Mouse (Mus musculus) ES-E14 (cell line): ENCODE results near the gene Pex10. TPM values are rescaled to one million over a fixed set of nuclear protein-coding genes. Genes with fewer than 3 reads are reported as not detected.

ENCODE experiments used
- DNase-seq: peaks from one replicate; pipeline ENCODE4 v3.0.0-alpha.2; 2013; ENCODE audit warnings: low read depth, low spot score
- H3K27ac ChIP-seq: 2 replicates; pipeline ENCODE4 v1.5.1; 2012; ENCODE audit warnings: low read depth, mild to moderate bottlenecking, low read length, moderate library complexity, mixed read lengths; ENCODE audit not compliant: poor library complexity, insufficient read depth, severe bottlenecking
- H3K36me3 ChIP-seq: 2 replicates; pipeline ENCODE4 v1.6.1; 2012; ENCODE audit warnings: mild to moderate bottlenecking, low read length, moderate library complexity, mixed read lengths; ENCODE audit not compliant: control insufficient read depth, poor library complexity, insufficient read depth, severe bottlenecking
- H3K4me1 ChIP-seq, 2 experiments: fragments of 150-350 bp in 1 of 2; sonication (generic) in 1 of 2; 2 replicates each; pipeline ENCODE4 v1.6.1; 2012; ENCODE audit warnings: low read length in 2 of 2, mild to moderate bottlenecking in 1 of 2, mixed read lengths in 1 of 2; ENCODE audit not compliant: control insufficient read depth in 2 of 2, insufficient read depth in 2 of 2, poor library complexity in 1 of 2
- H3K4me3 ChIP-seq, 2 experiments: fragments of 150-350 bp in 1 of 2; sonication (generic) in 1 of 2; 2 replicates each; pipeline ENCODE4 v1.5.1; 2012; ENCODE audit warnings: low read length in 2 of 2, low read depth in 1 of 2, mild to moderate bottlenecking in 1 of 2, mixed read lengths in 1 of 2; ENCODE audit not compliant: insufficient read depth in 1 of 2, poor library complexity in 1 of 2, severe bottlenecking in 1 of 2
- H3K9ac ChIP-seq: 2 replicates; pipeline ENCODE4 v1.6.1; 2012; ENCODE audit warnings: low read depth, mild to moderate bottlenecking, low read length, mixed read lengths; ENCODE audit not compliant: poor library complexity, insufficient read depth, severe bottlenecking
- H3K9me3 ChIP-seq: fragments of 150-350 bp; sonication (generic); 2 replicates; pipeline ENCODE4 v1.6.1; 2012; ENCODE audit warnings: low read depth, mild to moderate bottlenecking, low read length; ENCODE audit not compliant: control insufficient read depth, insufficient read depth
- CHD2 ChIP-seq: IDR thresholded peaks from 2 replicates; pipeline ENCODE4 v1.6.1; 2014; ENCODE audit warnings: mild to moderate bottlenecking, low read depth, low read length, inconsistent platforms
- HCFC1 ChIP-seq: IDR thresholded peaks from 2 replicates; pipeline ENCODE4 v1.6.1; 2012; ENCODE audit warnings: low read length, inconsistent platforms, borderline replicate concordance; ENCODE audit not compliant: insufficient read depth
- MAFK ChIP-seq: IDR thresholded peaks from 2 replicates; pipeline ENCODE4 v1.6.1; 2014; ENCODE audit warnings: mild to moderate bottlenecking, low read depth, low read length, inconsistent platforms; ENCODE audit not compliant: insufficient read depth
- ZC3H11A ChIP-seq: IDR thresholded peaks from 2 replicates; pipeline ENCODE4 v1.6.1; 2012; ENCODE audit warnings: low read depth, mild to moderate bottlenecking, inconsistent platforms, low read length, borderline replicate concordance
- ZNF384 ChIP-seq: IDR thresholded peaks from 2 replicates; pipeline ENCODE4 v1.6.1; 2012; ENCODE audit warnings: low read depth, low read length, inconsistent platforms
- in situ Hi-C, 2 experiments: fragments of 600-800 bp; cut with MboI; formaldehyde crosslinking; loops; one replicate each; pipeline ENCODE4 v1.15.1; 2025; ENCODE audit warnings: low sequenced_read_pairs in 2 of 2, inconsistent platforms in 1 of 2; ENCODE audit not compliant: unreplicated experiment in 2 of 2
- total RNA-seq: library from RNA; depleted of rRNA; stranded (reverse); fragments of 300-350 nt; gene quantifications from 2 replicates; pipeline ENCODE4 v1.2.3, GENCODE M21; 2012

The Pex10 gene
- total RNA-seq, 1 experiment = 38.6 TPM

- H3K9me3 ChIP-seq = no peaks in the 10 kb centered on the region
- no peak for DNase-seq
- H3K4me1 ChIP-seq = peaks cover 0 to 2% of the 10 kb centered on the region in 2 experiments; a peak in 3 of 4 replicates
- no peak overlapping the region for H3K4me3 ChIP-seq
- no peak overlapping the region; the same call in 1 of the 2 replicates for H3K9ac ChIP-seq
- in situ Hi-C loops = loop anchor here (5.0 kb wide), 1 partner anchor 154 kb away; the partner anchor contains the start of gene Faap20 (in 2 of the 2)
- no peak overlapping the region for H3K27ac ChIP-seq
- peaks cover 2% of the 10 kb centered on the region; the same call in 1 of the 2 replicates for H3K36me3 ChIP-seq
- no peak for TF ChIP-seq HCFC1
- TF ChIP-seq CHD2 = no peak
- no peak for TF ChIP-seq ZC3H11A
- TF ChIP-seq ZNF384 = no peak
- TF ChIP-seq MAFK = no peak
Measured at GRCm38 (mm10) chr4:155092718-155093430, 26.1 kb downstream of the Pex10 start.

DNA sequence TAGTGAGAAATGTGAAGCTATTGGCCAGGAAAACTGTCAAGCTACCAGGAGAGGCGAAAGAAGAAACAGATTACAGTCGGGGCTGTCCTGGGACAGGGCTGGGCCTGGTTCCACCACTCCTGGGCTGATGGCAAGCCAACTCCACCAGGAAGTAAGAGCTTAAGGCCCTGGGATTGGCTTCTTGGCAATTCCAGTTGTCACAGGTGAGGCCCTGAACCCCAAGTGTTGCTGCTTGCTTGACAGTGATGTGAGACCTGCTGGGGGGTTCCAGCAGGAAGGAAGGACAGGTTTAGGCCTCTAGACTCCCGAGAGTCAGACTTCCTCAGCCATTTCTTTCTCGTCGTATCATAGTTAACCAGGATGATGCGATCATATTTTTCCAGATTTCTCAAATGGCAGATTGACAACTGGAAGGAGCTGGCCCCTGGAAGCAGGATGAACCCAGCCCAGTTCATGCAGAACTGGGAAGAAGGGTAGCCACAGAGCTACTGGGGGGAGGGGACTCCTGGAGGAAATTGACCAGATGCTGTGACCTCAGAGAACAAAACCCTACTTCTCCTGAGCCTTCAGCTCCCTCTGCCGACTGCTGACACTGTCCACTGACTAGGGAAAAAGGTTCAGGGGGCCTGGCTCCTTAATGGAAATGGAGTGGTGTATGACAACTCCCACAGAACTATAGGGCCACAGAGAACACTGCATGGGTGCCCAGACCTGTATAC, 26.8 kb downstream of the Pex10 start:
- Histone ChIP-seq H3K4me3 (no peak overlapping the region), H3K27ac (no peak overlapping the region), H3K9ac (no peak overlapping the region), H3K9me3 (no peaks in the 10 kb centered on the region), H3K36me3 (peaks cover 2% of the 10 kb centered on the region; the same call in 1 of the 2 replicates), H3K4me1 (peaks cover 0 to 2% of the 10 kb centered on the region in 2 experiments; a peak in 3 of 4 replicates)
- in situ Hi-C loops = loop anchor here (5.0 kb wide), 1 partner anchor 154 kb away; the partner anchor contains the start of gene Faap20 (in 2 of the 2)
- no peak for TF ChIP-seq HCFC1
- no peak for TF ChIP-seq CHD2
- TF ChIP-seq MAFK = no peak
- no peak for TF ChIP-seq ZNF384
- no peak for DNase-seq

GRCm38 (mm10) chr4:155094565-155094964, 27.7 kb downstream of the Pex10 start:
- Histone ChIP-seq H3K36me3 (peaks cover 2% of the 10 kb centered on the region; the same call in 1 of the 2 replicates), H3K9ac (no peak overlapping the region), H3K4me3 (no peak overlapping the region), H3K4me1 (peaks cover 0 to 2% of the 10 kb centered on the region in 2 experiments; a peak in 3 of 4 replicates), H3K27ac (no peak overlapping the region), H3K9me3 (no peaks in the 10 kb centered on the region)
- in situ Hi-C loops = loop anchor here (5.0 kb wide), 1 partner anchor 153 kb away; the partner anchor contains the start of gene Faap20 (in 2 of the 2)
- DNase-seq = peak; percentile 51
- TF ChIP-seq CHD2 = no peak
- no peak for TF ChIP-seq ZC3H11A
- no peak for TF ChIP-seq HCFC1
- no peak for TF ChIP-seq ZNF384
- TF ChIP-seq MAFK = no peak

GRCm38 (mm10) chr4:155095238-155095900, 28.6 kb downstream of the Pex10 start:
- Histone ChIP-seq H3K9ac (no peak overlapping the region), H3K9me3 (no peaks in the 10 kb centered on the region), H3K36me3 (peaks cover 2% of the 10 kb centered on the region; the same call in 1 of the 2 replicates), H3K4me1 (peaks cover 0 to 2% of the 10 kb centered on the region in 2 experiments; a peak in 3 of 4 replicates), H3K4me3 (no peak overlapping the region), H3K27ac (no peak overlapping the region)
- peak; percentile 78 for DNase-seq
- TF ChIP-seq HCFC1 = no peak
- peak; percentile 6; the same call in 1 of the 2 replicates for TF ChIP-seq ZNF384
- no peak for TF ChIP-seq CHD2
- TF ChIP-seq MAFK = no peak
- peak; percentile 100 for TF ChIP-seq ZC3H11A
- in situ Hi-C loops = no loop called here
